Mouse (Mus musculus): Measurements from ENCODE around the gene Pla2g15.

DNA sequence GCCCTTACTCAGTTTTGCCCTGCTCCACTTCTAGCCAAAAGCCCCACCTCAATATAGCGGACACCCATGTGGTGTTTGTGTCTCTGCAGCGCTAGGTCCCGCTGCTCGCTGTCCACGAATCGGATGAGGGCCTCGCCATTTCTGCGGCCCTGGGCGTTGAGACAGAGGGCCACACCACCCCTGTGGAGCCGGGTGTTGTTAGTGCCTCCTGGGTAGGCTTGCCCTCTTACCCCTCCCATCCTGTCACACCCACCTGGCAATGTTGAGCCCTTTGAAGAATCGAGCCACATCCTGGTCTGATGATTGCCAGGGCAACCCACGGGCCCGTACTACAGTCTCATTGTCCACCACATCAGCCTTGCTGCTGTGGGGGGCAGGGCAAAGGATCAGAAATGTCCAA is 16.7 kb upstream of the Pla2g15 start:
- no peak for TF ChIP-seq CTCF (IDR thresholded peaks at IDR 0.05; ENCODE audit: borderline replicate concordance, insufficient read depth, low read depth, low read length)
- TF ChIP-seq POLR2A (IDR thresholded peaks at IDR 0.05; ENCODE audit: borderline replicate concordance, insufficient read depth, low read length) = no peak

Data from cerebellum, adult 2 months (tissue).